Mouse (Mus musculus): ENCODE results near the gene Psph. TPM values are rescaled to one million over a fixed set of nuclear protein-coding genes. Genes with fewer than 3 reads are reported as not detected.

The Psph gene
- total RNA-seq, 2 experiments from 2014 or later: 13.0 to 15.4 TPM

- intact Hi-C loops (cut with DNase I): no loop called here
- TF ChIP-seq CTCF (IDR thresholded peaks at IDR 0.05): no peak
These were observed 14.8 kb downstream of the Psph start for GRCm38 (mm10) chr5:129772433-129772832.

DNA sequence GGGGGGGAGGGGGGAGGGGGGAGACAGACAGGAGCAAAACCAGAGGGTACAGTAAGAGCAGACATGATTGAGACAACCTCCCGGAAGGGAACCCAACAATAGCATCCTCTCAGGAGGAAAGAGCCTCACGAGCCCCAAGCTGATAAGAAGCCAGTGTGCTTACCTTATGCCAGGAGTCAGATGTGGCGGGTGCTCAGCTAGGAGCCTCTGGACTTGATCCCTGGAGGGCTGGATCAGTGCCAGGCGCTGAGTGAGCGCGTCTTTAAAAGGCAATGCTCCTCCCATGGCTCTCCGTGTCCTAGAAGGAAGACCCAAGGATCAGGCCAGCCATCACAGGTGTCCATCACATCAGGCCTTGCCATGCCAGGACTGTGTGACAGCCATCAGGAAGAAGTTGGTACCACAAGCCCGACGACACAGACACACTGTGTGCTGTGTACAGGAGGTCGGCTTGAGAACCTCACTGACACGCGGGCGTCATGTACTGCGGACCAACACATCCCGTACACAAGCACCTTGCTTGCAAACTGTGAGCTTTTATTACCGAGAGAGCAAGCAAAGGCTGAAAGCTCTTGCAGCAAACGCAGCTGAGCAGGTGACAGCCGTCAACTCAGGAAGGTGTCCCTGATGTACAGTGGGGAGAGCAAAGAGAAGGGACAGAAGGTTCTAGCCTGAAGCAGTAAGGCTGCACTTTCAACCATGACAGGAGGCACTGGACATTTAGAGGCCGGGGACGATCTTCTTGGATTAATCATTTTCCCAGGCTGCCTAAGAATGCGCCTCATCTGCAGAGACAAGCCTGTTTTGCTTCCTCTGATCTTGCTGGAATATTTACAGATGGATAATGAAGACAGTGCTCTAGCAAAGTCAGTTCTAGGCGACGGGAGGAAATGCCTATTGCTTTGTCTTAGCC, 16.6 kb downstream of the Psph start:
- no peak overlapping the region for H3K4me3 ChIP-seq
- intact Hi-C loops (cut with DNase I): no loop called here
- DNase-seq: peak; percentile 38
- no peak for TF ChIP-seq CTCF (IDR thresholded peaks at IDR 0.05)
- no peak overlapping the region for H3K27ac ChIP-seq

More at GRCm38 (mm10) chr5:129772433-129772832, 14.8 kb downstream of the Psph start:
- Histone ChIP-seq H3K27ac (no peak overlapping the region), H3K4me3 (no peak overlapping the region)
- DNase-seq: no peak

DNA sequence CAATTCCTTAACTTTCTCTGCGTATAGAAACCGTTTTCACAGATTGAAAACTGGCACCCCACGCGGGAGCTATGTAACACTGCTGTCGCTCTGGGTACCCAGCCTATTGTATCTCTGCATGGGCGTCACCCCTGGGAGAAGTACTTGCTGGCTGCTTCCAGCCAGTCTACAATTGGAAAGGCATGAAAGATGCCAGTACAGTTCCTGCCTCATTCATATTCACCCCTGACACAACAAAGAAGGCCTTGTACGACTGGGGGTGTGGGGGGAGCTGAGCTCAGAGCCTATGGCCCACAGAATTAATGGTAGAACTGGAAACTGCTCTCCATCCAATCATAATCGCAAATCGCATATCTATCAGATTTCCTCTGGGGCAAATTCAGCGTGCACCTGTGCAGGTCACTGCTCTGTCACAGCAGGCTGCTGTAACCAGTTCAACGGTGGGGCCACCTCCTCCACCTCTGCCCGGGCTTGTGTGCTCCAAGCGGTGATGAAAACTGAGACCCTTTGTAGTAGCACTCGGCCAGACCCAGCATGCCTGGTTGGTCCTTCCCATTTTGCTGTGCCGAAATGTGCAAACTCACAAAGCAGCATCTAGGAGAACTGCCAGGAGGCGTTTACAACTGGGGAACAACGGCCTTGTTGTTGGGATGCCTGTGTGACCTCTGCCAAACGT, 25.2 kb downstream of the Psph start:
- DNase-seq: no peak
- Histone ChIP-seq H3K27ac (0 out of 2 replicates have a peak overlapping the region, but pooled peaks have one; percentile 28), H3K4me3 (no peak overlapping the region)
- no peak for TF ChIP-seq CTCF (IDR thresholded peaks at IDR 0.05)
- intact Hi-C loops (cut with DNase I): no loop called here

- no peak overlapping the region for H3K4me3 ChIP-seq
- H3K27ac ChIP-seq: no peak overlapping the region
- no peak for DNase-seq
- intact Hi-C loops (cut with DNase I): no loop called here
- no peak for TF ChIP-seq CTCF (IDR thresholded peaks at IDR 0.05)
These were observed 27.2 kb downstream of the Psph start for GRCm38 (mm10) chr5:129759929-129760480.

DNA sequence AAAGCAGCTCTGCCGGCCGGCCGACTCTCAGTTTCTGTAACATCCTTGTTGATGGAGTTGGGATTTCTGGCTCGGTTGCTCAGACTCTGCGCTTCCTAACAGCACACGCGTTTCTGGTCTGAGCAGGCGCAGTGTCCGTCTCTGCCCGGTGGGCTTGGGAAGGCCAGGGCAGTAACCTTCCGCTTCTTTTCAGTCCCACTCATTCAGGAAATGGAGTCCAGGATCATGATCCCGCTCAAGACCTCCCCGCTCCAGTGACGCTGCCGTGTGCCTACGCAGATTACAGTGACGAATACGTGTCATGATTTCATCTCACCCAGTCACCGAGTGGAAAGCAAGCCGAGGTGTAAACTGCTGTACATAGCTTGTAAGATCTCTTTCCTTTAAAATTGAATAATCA, 30.4 kb downstream of the Psph start:
- Histone ChIP-seq H3K4me3 (no peak overlapping the region), H3K27ac (no peak overlapping the region)
- no peak for TF ChIP-seq CTCF (IDR thresholded peaks at IDR 0.05)
- no peak for DNase-seq
- intact Hi-C loops (cut with DNase I): no loop called here

DNA sequence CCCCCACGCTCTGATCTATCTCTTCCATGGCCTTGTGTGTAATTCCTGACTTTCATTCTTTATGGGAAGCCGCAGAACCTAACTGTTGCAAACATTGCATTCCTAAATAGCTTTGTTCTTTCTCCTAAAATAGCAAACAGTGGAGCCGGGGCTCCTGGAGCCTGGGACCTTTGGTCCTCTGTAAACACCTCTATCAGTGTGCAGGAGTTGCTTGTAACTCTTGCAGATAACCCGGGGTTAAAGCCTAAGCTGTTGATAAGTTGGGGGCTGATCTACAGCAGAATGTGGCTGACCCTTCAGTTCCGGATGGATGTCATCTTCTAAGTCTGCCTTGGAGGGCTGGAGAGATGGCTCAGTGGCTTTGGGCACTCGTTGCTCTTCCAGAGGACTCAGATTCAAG, 43.2 kb downstream of the Psph start:
- Histone ChIP-seq H3K4me3 (no peak overlapping the region), H3K27ac (no peak overlapping the region)
- intact Hi-C loops (cut with DNase I): no loop called here
- DNase-seq: no peak
- TF ChIP-seq CTCF (IDR thresholded peaks at IDR 0.05): no peak

GRCm38 (mm10) chr5:129742903-129743488, 44.3 kb downstream of the Psph start:
- intact Hi-C loops (cut with DNase I): no loop called here
- no peak for TF ChIP-seq CTCF (IDR thresholded peaks at IDR 0.05)
- no peak for DNase-seq
- no peak overlapping the region for H3K27ac ChIP-seq
- H3K4me3 ChIP-seq: no peak overlapping the region

- DNase-seq: peak; percentile 37
- TF ChIP-seq CTCF (IDR thresholded peaks at IDR 0.05): peak; percentile 74
- intact Hi-C loops (cut with DNase I): no loop called here
- Histone ChIP-seq H3K27ac (no peak overlapping the region), H3K4me3 (no peak overlapping the region)
These were observed 46.3 kb downstream of the Psph start for GRCm38 (mm10) chr5:129740976-129741375.

DNA sequence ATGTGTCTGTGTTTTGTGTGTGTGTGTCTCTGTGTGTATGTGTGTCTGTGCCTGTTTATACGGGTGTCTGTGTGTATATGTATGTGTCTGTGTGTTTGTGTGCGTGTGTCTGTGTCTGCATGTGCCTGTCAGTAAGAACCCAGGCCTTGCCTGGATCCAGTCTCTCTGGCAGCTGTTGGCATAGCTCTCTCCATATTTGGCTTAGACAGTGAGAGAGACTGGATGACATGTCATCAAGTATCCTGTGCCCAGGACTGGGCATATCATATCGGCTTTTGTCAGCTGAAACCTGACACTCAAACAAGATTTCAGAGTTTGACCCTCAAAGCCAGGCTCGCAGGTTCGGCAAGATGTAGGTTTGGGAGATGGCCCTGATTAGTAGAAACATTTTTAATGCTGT, 56.2 kb downstream of the Psph start:
- intact Hi-C loops (cut with DNase I): no loop called here
- Histone ChIP-seq H3K4me3 (peak overlapping the region; percentile 87), H3K27ac (peak overlapping the region; percentile 98)
- peak; percentile 72 for DNase-seq
- no peak for TF ChIP-seq CTCF (IDR thresholded peaks at IDR 0.05)

DNA sequence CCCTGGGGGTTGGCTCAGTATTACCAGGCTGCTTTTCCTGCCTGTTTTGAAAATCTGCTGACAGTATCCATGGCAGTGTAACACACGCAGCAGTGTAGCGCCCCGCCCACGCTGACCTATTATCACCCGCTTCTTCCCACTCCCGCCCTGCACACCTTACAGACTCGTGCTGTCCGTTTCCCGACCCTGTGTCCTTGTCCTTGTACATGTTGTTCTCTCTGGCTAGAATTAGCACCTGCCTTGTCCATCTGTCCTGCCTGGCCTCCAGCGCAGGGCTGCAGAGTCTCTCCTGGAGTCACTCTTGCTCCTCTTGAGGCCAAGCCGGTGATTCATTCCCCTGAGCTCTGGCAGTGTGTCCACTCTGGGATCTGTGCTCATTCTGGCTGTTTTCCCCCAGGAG, 56.9 kb downstream of the Psph start:
- H3K27ac ChIP-seq: peak overlapping the region; percentile 98

DNA sequence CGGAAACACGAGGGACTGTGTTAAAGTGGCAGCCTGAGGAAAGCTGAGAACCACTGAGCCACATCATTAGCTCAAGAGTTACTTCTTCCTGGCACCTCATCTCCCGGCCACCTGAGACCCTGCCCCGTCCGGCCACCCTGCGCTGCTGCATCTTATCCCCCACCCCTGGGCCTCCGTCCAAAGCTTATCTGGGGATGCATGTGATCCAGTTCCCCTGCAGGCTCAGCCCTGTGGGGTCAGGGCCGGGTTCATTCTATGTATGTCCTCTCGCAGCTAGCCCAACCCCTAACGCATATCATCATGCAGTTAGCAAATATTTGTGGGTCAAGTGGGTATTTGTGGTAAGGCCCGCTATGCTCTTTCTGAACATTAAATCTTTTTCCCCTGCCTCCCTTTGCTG, 58.0 kb downstream of the Psph start:
- Histone ChIP-seq H3K27ac (peak overlapping the region; percentile 98), H3K4me3 (peak overlapping the region; percentile 87)
- intact Hi-C loops (cut with DNase I): loop anchor here (10.0 kb wide), 1 partner anchor 194 kb away; no protein-coding TSS in a partner anchor
- TF ChIP-seq CTCF (IDR thresholded peaks at IDR 0.05): no peak
- peak; percentile 74 for DNase-seq

More for the DNA sequence above, 56.9 kb downstream of the Psph start:
- intact Hi-C loops (cut with DNase I): no loop called here
- DNase-seq: peak; percentile 81
- H3K4me3 ChIP-seq: peak overlapping the region; percentile 87
- no peak for TF ChIP-seq CTCF (IDR thresholded peaks at IDR 0.05)

- H3K4me3 ChIP-seq: peak overlapping the region; percentile 87
- H3K27ac ChIP-seq: peak overlapping the region; percentile 98
- intact Hi-C loops (cut with DNase I): loop anchor here (10.0 kb wide), 1 partner anchor 192 kb away; no protein-coding TSS in a partner anchor
- no peak for DNase-seq
- no peak for TF ChIP-seq CTCF (IDR thresholded peaks at IDR 0.05)
These were observed 60.5 kb downstream of the Psph start for GRCm38 (mm10) chr5:129726784-129727183.

All from gastrocnemius, adult 2 months (tissue).